Mouse (Mus musculus): ENCODE data around the gene Gm20388.
A peak's percentile ranks its signal among the peaks of the same experiment; 100 is the strongest.
"Not testable (repeated sequence)": the region's sequence is repeated elsewhere in the genome, so short reads cannot be mapped to it uniquely, and the experiment has no call there.

Gene Gm20388

DNA sequence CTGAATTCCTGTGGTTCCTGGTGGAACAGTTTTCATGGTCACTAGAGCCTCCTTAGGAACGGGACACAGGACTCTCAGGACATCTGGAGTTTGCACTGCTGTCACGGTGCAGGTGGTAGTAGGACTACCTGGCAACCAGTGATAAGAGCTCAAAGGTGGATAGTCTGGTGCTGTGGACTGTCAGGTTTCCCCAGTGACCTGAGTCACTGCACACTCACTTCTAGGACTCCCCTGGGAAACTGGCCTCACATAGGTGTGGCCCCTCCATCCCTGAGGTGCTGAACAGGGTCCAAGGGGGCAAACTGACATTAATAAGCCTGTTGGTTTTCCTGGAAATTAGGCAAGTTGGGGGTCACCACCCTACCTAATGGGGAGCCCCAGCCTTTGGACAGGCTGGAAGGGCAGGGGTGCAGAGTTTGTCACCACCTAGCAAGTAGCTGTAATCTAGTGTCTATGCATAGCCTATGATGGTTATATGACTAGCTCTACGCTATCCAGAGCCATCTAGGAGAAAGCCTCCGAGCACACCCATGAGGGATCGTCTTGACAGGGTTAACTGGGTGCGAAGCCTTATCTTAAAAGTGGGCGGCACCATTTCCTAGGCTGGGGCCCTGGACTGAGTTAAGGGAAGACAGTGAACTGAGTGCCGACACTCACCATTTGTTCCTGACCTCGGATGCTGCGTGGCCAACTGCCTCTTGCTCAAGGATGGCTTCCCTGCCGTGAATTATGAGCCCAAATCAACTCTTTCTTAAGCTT is 769.2 kb downstream of the Gm20388 start:
- no peak for DNase-seq (ENCODE audit: inconsistent ontology term)

DNA sequence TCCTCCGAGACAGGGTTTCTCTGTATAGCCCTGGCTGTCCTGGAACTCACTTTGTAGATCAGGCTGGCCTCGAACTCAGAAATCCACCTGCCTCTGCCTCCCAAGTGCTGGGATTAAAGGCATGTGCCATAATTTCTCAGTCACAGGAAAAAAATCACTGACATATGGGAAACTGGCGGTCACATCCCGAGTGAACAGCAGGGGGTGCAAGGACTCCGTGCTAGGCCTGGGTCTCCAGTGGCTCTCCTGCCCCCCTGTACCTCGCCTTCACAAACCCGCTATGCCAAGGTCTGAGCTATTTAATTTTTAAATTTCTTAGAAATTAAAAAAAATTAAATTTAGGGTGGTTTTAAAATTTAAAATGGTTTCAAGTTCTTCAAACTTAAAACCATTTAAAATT is 769.8 kb downstream of the Gm20388 start:
- DNase-seq (ENCODE audit: inconsistent ontology term), result not testable (repeated sequence)

DNA sequence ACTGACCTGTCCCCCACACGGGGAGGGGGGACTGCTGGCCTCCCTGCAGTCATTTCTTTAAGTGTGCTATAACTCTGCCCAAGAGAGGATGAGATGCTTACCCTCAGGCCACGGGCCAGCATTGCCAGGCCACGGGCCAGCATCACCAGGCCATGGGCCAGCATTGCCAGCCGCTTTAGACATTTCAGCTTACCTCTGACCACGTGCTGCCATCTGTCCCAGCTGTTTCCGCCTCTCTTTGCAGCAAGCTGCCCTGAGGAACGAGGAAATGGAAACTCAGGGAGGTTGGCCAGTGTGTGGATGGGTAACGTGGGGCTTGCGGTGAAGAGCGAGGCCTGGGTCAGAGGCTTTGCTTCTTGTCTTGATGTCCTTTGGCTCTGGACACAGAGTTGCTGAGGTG is 770.5 kb downstream of the Gm20388 start:
- DNase-seq (ENCODE audit: inconsistent ontology term), result no peak

DNA sequence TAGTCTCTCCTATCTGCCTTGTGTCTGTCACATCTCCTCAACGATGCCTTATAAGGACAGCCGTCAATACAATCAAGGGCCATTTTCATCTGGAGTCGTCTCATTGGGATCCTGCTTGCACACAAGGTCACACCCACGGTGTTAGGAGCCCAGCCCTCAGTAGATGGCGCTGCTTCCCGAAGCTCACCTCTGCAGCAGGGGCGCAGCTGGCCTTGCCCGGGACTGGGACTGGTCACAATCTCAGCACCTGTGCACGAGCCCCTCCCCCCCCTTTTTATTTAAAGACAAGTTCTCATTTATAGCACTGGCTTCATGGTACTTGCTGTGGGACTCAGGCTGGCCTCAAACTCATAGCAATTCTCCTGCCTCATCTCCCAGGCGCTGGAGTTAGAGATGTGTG is 773.0 kb downstream of the Gm20388 start:
- DNase-seq (ENCODE audit: inconsistent ontology term), result peak; percentile 35

DNA sequence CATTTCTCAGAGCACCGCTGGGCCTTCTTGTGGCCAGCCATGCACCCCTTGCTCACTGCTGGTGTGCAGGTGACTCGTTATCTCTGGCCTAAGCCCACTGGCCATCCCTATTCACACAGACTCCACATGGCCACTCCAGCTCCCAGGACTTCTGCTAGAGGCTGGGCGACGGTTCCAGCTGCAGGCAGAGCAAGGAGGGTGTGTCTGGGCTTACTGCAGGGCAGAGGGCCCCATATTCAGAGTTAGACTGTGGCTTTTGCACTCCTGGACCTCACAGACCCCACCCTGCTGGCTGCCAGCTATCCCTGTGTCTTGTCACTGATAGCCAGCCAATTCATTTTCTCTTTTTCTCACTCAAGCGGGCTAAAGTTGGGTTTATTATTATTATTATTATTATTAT is 773.4 kb downstream of the Gm20388 start:
- DNase-seq (ENCODE audit: inconsistent ontology term), result no peak

DNA sequence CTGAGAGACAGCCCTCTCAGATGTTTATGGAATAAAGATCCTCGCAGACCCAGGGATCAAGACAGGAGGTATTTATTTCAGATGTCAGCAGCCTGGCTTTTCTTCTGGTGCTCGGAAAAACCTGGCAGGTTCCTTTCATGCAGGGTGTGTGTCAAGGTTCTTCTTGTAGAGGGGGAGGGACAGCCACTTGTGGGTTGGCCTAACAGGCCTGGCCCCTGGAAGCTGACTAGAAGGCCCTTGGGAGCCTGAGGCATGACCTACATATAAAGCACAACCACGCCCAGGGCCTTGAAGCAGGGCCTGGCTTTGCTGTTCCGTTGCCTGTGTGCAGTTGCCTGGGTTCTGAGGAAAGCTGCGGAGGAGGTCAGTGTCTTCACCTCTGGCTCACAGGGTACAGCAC is 774.5 kb downstream of the Gm20388 start:
- no peak for DNase-seq (ENCODE audit: inconsistent ontology term)

DNA sequence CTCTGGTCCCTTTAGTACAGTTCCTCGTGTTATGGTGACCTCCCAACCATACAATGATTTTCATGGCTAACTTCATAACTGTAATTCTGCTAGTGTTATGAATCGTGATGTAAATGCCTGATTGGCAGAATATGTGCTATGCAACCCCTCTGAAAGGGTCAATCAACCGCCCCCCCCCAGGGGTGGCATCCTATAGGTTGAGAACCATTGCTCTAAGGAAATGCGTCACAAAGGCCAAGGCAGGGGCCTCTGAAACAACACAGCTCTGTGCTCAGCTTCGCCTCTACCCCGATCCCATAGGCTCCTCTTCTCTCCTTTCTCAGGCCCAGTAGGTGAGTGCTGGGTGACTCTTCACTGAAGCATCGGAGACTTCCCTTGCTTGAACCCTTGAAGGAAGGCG is 775.0 kb downstream of the Gm20388 start:
- no peak for DNase-seq (ENCODE audit: inconsistent ontology term)

DNA sequence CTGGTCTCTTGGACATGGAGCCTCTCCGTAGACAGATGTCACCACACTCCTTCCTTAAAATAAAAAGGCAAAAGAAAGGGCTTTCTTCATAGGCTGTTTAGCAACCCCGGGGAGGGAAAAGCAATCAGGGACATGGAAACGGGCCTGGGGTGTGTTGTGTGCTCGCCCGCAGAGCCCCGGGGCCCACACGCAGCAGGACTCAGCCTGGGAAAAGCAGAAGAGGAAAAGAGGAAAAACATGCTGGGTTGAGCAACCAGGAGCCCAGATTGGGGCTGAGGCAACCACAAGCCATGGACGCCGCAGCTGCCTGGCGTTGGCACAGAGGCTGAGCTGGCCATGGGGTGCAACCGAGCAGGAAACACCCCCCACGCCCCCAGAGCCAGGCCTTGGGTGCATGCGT is 775.4 kb downstream of the Gm20388 start:
- DNase-seq (ENCODE audit: inconsistent ontology term), result no peak

DNA sequence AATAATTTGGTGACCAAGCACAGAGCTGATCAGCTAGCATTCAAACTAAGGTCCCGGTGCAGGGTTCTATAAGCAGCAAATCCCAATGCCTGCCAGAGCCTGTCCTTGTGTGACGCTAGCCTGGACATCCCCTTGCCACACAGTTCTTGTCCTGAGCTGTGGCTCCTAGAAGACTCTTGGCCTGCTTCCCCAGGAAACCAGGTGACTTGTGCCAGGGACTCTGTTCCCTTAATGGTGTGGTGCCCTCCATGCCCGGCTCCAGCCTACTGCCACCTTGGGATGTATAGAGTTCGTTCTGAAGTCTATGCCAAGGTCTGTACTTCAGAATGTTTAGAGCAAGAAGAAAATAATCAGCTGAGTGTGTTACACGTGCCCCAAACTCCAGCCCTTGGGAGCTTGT is 775.9 kb downstream of the Gm20388 start:
- DNase-seq (ENCODE audit: inconsistent ontology term), result no peak

DNA sequence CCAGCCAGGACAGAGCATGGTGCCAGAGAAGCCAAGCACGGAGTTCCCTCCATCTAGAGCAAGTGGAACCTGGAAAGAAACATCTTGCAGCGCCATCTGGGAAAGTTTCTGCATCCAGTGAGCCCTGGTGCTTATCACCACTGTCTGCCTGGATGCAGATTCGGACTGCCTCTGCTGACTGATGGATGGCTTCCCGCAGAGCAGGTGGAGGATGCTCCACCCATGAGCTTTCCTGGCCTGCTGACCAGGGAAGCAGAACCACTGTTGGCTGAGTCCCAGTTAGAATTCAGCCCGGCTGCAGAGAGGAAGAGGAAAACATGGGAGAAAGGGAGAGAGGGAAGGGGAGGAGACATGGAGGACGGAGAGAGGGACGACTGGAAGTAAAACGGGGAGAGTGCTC is 777.1 kb downstream of the Gm20388 start:
- DNase-seq (ENCODE audit: inconsistent ontology term), result no peak

DNA sequence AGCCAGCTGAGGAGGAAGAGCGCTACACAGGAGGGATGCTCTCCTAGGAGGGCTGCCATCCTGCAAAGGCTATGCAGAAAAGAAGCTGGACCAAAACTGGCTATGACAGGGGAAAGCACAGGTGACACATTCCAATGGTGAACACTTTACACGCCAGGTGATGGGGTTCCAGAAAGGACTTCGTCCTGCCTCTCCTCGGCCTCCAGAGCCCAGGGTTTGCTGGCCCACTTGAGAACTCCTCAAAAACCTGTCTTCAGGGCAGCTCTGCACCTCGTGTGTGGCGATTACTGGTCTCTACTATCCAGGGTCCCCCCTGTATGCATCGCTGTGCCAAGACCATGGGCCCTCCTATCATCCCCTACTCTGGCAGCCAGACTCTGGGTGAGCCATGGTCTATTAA is 777.9 kb downstream of the Gm20388 start:
- no peak for DNase-seq (ENCODE audit: inconsistent ontology term)

DNA sequence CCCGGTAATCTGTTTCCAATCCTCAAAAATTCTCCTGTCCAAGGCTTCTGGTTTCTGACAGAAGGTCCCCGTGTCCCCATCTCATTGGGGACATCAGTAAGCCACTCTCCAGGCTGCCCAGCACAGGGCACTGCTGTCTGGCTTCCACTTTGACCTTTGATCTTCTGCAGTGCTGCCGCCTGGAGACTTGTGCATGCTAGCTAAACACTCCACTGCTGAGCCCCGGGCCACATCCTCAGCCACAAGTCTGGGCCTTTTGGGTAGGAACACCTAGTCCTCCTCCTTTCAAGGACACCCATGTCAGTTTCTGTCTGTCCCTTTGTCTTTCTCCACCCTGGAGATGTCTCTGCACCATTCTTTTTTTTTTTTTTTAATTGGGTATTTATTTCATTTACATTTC is 782.3 kb downstream of the Gm20388 start:
- DNase-seq (ENCODE audit: inconsistent ontology term), result no peak

DNA sequence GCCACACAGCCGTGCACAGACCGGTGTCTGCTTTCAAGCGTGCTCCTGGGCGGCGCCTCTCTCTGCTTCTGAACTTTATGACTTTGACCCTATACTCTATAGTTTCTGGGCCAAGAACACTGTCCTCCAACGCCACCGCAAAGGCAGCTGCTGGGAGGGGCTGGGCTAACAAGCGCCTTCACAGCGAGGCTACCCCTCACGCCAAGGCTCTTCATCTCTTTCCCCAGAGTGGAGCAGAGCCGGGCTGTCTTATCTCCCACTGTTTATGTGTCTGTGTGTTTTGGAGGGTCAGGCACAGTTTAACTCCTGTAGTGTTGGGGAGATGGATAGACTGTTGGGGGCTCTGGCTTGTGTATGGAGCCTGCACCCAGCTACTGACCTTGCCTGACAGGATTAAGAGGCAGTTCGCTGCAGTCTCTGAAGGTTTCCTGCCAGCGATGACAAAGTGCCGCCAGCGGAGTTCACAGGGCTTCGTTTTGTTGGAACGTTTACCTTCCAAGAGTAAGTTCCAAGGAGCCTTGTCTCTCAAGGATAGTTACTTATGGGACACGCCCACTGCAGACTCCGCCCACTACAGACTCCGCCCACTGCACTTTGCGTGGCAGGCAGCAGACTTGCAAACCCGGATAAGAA is 783.3 kb downstream of the Gm20388 start:
- no peak for DNase-seq (ENCODE audit: inconsistent ontology term)

DNA sequence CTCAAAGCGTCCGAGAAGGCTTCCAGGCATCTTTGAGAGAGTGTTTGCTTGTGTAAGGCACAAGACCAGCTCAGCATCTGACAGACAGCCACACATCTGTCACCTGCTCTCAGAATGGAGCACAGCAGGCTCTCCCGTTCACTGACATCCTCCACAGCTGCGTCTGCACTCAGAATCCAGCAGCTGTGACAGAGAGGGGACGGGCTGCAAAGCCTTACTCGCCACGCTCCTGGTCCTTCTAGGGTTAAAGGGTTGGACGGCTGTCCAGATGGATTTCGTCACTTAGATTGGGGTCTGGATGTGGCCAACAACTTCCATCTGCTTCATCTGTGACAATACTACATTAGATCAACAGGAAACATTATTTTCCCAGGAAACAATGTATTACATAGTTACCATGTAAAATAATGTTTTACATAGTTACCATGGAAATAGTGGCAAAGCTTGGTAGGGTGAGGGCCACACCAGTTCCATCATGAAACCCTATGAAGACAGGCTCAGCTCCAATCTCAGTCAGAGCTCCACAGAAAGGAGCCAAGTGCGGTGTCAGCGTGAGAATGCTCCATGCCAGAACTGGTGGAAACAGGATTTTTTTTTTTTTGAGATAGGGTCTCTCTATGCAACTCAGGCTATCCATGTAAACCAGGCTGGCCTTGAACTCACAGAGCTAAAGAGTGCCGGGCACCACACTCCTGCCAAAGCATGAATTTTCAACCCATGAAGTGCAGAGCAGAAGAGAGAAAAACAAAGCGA is 785.9 kb downstream of the Gm20388 start:
- DNase-seq (ENCODE audit: inconsistent ontology term), result no peak

DNA sequence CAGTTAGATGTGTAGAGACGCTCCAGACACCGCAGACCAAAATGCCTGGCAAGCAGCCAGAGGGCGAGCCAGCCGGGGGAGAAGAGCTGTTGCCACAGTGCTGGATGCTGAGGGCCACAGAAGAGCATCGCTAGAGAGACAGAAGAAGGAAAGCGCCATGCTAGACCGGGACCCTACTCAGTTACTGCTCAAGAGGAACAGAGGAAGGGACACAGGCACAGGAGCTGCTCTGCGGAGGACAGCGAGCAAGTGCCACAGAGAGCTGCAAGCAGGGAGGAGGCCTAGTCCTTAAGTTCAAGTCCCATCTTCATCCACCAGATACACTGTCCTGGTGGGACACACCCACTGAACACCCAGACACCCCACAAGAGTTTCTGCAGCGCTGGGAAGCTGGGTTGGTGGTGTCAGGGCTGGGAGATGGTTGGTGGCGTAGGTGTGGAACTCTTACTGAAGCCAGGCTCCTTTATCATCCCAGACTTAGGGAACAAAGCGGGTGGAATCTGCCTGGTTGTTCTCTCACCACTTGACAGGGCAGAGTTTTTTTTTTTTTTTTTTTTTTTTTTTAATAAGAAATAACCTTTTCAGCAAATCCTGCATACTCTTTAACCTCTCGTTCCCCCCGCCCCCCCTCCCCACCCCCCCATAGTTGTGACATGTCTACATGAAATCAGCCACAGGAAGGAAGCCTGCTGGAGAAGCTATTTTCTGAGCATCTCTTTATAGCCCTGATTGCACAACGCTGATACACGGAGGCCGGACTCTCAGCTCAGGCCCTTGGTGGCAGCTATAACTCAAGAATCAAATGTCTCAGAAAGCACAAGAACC is 786.7 kb downstream of the Gm20388 start:
- DNase-seq (ENCODE audit: inconsistent ontology term), result peak; percentile 60

DNA sequence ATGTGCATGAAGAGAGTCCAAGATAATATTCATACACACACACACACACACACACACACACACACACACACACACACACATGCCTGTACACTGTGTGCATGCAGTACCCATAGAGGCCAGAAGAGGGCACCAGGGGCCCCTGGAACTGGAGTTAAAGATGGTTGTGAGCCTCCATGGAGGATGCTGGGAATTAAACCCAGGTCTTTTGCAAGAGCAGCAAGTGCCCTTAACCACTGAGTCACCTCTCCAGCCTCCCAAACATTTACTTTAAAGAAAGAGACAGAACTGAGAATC is 787.3 kb downstream of the Gm20388 start:
- no peak for DNase-seq (ENCODE audit: inconsistent ontology term)

DNA sequence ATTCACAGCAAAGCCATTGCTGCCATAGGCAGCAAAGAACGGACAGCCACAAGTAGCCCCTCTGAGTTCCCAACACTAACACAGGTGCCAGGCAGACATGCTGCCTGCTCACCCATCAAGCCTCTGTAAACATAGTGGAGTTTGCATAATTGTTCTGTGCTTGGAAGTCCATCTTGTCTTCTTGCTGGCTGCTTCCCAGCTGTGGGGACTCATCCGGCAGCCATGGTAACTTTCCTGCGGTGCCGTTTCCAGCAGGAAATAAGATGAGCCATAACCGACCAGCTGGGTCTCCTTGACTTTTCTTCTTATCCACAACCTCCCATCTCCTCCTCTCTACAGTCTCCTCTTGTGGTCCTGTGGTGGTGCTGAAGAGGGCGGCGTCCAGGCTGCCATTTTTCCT is 787.8 kb downstream of the Gm20388 start:
- no peak for DNase-seq (ENCODE audit: inconsistent ontology term)

DNA sequence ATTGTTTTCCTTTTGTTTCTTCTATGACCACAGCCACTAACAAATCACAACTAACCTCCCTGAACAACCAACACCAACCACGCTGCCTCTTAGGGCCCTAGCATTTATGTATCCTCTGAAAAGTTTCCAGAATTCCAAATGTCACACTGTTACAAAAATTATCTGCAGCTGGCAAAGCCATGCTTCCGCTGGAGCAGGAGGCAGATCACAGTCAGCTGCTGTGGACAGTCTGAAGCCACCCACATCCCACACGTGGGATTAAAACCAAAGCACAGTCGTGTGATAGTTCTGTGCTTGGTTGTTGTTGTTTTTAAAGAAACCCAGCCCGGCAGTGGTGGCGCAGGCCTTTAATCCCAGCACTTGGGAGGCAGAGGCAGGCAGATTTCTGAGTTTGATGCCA is 788.4 kb downstream of the Gm20388 start:
- no peak for DNase-seq (ENCODE audit: inconsistent ontology term)

DNA sequence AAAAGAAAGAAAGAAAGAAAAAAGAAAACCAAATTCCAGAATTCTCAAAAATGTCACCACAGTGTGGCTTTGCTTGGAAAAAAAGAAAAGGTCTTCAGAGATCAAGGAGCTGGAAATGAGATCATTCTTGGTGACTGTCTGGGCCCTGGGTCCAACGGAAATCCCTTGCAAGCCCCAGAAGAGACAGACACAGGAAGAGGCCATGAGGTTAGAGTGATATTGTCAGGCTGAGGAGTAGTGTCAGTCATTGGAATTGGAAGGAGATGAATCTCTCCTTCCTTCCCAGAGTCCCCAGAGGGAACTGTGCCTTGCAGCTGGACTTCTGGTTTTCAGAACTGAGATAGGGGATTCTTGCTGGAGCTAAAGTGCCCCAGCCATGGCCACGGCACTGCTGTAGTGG is 788.9 kb downstream of the Gm20388 start:
- no peak for DNase-seq (ENCODE audit: inconsistent ontology term)

DNA sequence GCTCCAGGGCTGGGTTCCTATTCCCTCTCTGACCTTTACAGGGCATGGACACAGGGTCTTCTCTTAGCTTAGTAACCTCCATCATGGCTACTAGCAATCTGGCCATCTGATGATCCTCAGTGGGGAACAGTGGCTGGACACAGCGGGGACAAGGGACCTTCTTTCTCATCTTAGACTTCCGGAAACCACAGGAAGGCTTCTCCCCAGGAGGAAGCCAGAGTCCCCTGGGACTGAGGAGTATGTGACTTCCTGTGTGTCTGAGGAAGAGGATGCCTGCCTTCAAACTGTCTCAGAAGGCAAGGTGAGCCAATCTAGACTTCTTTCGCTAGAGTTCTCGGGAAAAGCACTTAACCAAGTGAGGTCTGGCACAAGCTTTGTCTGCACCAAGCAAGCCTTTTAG is 789.4 kb downstream of the Gm20388 start:
- no peak for DNase-seq (ENCODE audit: inconsistent ontology term)

DNA sequence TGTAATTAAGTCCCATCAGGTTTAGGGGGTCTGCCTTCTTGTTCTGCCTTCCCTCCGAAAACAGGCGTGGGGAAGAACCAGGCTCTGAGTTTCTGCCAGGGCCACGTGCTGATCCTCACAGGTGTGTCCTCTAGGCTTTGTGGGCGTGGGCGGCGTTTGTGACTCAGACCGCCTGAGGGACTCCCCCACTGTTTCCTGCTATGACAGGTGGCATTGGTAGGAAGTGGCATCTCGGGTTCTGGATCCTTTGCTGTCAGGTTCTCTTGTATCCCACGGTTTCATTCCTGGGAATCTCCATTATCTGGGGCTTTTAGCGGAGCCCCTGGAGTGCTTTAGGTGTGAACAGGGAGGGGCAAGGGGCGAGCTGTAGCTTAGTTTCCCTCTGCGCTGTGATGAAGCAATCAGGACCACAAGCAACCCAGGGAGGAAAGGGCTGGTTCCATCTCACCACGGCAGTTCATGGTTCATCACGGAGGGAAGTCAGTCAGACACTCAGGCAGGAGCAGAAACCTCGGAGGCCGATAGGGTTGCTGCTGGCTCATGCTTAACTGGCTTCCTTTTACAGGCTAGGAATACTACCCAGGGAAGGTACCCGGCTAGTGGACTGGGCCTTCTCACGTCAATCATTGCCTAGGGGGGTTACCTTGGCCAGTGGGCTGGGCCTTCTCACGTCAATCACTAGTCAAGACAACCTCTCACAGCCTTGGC is 791.3 kb downstream of the Gm20388 start:
- no peak for DNase-seq (ENCODE audit: inconsistent ontology term)

DNA sequence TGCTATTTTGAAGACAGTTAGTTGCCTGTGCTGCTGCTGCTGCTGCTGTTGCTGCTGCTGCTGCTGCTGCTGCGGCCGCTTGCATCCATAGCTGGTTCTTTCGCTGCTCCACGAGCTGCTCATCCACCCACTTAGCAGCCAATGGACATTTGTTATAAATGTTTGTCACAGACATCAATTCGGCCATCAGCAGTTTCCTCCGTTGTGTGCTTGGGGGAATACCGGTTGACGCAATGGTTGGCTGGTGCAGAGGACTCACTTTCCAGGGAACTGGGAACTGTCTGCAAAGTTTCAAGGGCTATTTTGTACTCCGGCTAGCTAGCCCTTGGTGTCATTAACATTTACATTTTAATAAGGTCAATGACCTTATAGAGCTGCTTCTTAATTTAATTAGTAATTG is 793.6 kb downstream of the Gm20388 start:
- no peak for DNase-seq (ENCODE audit: inconsistent ontology term)

Data from Muller cell, postnatal 12 days (primary cell).